Mouse (Mus musculus): ENCODE data around the gene Kcnn4. TPM values are rescaled to one million over a fixed set of nuclear protein-coding genes. Genes with fewer than 3 reads are reported as not detected.

The Kcnn4 gene
- polyA plus RNA-seq, 1 experiment from 2014 or later: 2.0 TPM

- Histone ChIP-seq H3K27me3 (ENCODE audit: control insufficient read depth, insufficient read depth, low read length) (no peaks in the 10 kb centered on the region), H3K4me3 (ENCODE audit: low read depth, low read length) (no peak overlapping the region), H3K9me3 (ENCODE audit: control insufficient read depth, low read length) (no peaks in the 10 kb centered on the region), H3K36me3 (ENCODE audit: control insufficient read depth, insufficient read depth, low read length) (no peaks in the 10 kb centered on the region), H3K9ac (replicated peaks; ENCODE audit: low read depth, low read length) (no peak overlapping the region), H3K4me2 (ENCODE audit: low read depth, low read length) (no peak overlapping the region), H3K4me1 (ENCODE audit: control insufficient read depth, insufficient read depth, low read length) (no peaks in the 10 kb centered on the region), H3K27ac (ENCODE audit: low read depth, low read length) (no peak overlapping the region)
- no peak for ATAC-seq (ENCODE audit: low read depth)
- WGBS: 30% methylated on average over 7 of the region's 7 CpGs
These were observed 6.8 kb upstream of the Kcnn4 start for GRCm38 (mm10) chr7:24363228-24363627.

DNA sequence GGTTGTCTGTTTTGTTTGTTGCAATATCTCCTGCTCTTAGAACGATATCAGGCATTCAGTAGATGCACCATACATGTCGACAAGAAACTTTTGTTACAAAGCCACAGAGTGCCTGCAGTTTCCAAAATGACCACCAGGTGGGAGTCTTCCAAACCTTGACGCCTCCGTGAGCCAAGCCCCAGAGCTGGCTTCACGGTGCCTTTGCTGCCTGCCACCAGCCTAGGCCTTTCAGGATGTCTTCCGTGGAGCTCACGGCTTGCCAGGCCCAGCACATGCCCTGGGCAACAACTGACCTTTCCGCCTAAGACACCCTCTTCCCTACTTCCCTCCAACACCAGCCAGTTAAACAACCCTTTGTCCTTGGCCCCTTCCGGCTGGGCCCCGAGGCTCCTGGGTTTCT is 5.2 kb upstream of the Kcnn4 start:
- Histone ChIP-seq H3K4me1 (ENCODE audit: control insufficient read depth, insufficient read depth, low read length) (no peaks in the 10 kb centered on the region), H3K4me2 (ENCODE audit: low read depth, low read length) (no peak overlapping the region), H3K27me3 (ENCODE audit: control insufficient read depth, insufficient read depth, low read length) (no peaks in the 10 kb centered on the region), H3K27ac (ENCODE audit: low read depth, low read length) (no peak overlapping the region), H3K36me3 (ENCODE audit: control insufficient read depth, insufficient read depth, low read length) (no peaks in the 10 kb centered on the region), H3K9me3 (ENCODE audit: control insufficient read depth, low read length) (no peaks in the 10 kb centered on the region), H3K4me3 (ENCODE audit: low read depth, low read length) (no peak overlapping the region), H3K9ac (replicated peaks; ENCODE audit: low read depth, low read length) (0 out of 2 replicates have a peak overlapping the region, but pooled peaks have one; percentile 7)
- ATAC-seq (ENCODE audit: low read depth): peak; percentile 84
- 25% methylated on average over 10 of the region's 10 CpGs for WGBS

DNA sequence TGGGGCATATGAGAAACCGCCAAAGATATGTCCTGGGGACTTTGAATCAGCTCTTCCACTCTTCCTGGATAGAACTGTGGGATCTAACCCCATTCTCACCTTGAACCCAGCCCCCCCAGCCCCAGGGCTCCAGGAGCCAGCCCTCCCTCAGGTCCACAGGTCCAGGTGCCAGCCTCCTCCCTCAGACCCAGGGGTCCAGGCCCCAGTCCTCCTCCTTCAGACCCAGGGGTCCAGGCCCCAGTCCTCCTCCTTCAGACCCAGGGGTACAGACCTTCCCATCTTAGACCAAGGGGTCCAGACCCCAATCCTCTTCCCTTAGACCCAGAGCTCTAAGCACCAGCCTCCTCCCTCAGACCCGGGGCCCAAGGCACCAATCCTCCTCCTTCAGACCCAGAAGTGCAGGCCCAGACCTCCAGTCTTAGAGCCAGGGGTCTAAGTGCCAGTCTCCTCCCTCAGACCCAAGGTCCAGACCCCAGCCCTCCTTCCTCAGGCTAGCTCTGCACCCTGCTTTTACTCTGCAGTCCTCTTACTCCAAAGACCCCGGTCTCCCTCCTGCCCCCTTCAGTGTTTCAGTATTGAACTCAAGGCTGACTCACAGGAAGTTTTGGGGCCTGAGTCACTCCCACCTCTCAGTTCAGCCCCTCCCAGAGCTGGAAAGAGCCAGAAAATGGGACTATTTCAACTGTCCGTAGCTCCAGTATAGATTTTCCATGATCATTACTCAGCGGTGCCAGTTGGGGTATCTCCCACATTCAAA is 4.6 kb upstream of the Kcnn4 start:
- H3K36me3 ChIP-seq (ENCODE audit: control insufficient read depth, insufficient read depth, low read length): no peaks in the 10 kb centered on the region
- no peak overlapping the region for H3K4me2 ChIP-seq (ENCODE audit: low read depth, low read length)
- H3K4me1 ChIP-seq (ENCODE audit: control insufficient read depth, insufficient read depth, low read length): no peaks in the 10 kb centered on the region
- H3K27me3 ChIP-seq (ENCODE audit: control insufficient read depth, insufficient read depth, low read length): no peaks in the 10 kb centered on the region
- no peaks in the 10 kb centered on the region for H3K9me3 ChIP-seq (ENCODE audit: control insufficient read depth, low read length)
- no peak overlapping the region for H3K27ac ChIP-seq (ENCODE audit: low read depth, low read length)
- no peak overlapping the region for H3K4me3 ChIP-seq (ENCODE audit: low read depth, low read length)
- peak; percentile 36; the same call in 1 of the 2 replicates for ATAC-seq (ENCODE audit: low read depth)
- H3K9ac ChIP-seq (replicated peaks; ENCODE audit: low read depth, low read length): 0 out of 2 replicates have a peak overlapping the region, but pooled peaks have one; percentile 7
- WGBS: 82% methylated on average over 5 of the region's 5 CpGs

- WGBS: 75% methylated on average over 15 of the region's 15 CpGs
- no peaks in the 10 kb centered on the region for H3K27me3 ChIP-seq (ENCODE audit: control insufficient read depth, insufficient read depth, low read length)
- H3K9ac ChIP-seq (replicated peaks; ENCODE audit: low read depth, low read length): no peak overlapping the region
- H3K4me2 ChIP-seq (ENCODE audit: low read depth, low read length): no peak overlapping the region
- H3K27ac ChIP-seq (ENCODE audit: low read depth, low read length): no peak overlapping the region
- H3K9me3 ChIP-seq (ENCODE audit: control insufficient read depth, low read length): no peaks in the 10 kb centered on the region
- no peaks in the 10 kb centered on the region for H3K4me1 ChIP-seq (ENCODE audit: control insufficient read depth, insufficient read depth, low read length)
- no peak overlapping the region for H3K4me3 ChIP-seq (ENCODE audit: low read depth, low read length)
- no peaks in the 10 kb centered on the region for H3K36me3 ChIP-seq (ENCODE audit: control insufficient read depth, insufficient read depth, low read length)
- ATAC-seq (ENCODE audit: low read depth): no peak
These were observed 3.1 kb upstream of the Kcnn4 start for GRCm38 (mm10) chr7:24366716-24367632.

DNA sequence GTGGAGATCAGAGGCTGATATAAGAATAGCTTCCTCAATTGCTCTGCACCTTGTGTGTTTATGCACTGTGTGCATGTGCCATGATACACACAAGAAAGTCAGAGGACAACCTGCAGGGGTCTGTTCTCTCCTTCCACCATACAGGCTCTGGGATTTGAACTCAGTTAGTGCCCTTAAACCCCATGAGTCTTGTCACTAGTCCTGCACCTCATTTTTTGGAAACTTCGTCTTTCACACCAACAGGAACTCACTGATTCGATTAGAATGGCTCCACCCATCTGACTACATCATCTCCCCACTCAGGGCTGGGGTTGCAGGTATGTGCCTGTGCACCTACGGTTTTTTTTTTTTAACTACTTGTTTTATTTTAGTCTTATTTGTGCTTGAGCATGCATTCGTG is 1.8 kb upstream of the Kcnn4 start:
- H3K27ac ChIP-seq (ENCODE audit: low read depth, low read length): no peak overlapping the region
- no peak for ATAC-seq (ENCODE audit: low read depth)
- no peaks in the 10 kb centered on the region for H3K9me3 ChIP-seq (ENCODE audit: control insufficient read depth, low read length)
- no peak overlapping the region for H3K4me3 ChIP-seq (ENCODE audit: low read depth, low read length)
- no peak overlapping the region for H3K4me2 ChIP-seq (ENCODE audit: low read depth, low read length)
- H3K36me3 ChIP-seq (ENCODE audit: control insufficient read depth, insufficient read depth, low read length): no peaks in the 10 kb centered on the region
- H3K9ac ChIP-seq (replicated peaks; ENCODE audit: low read depth, low read length): no peak overlapping the region
- 82% methylated on average over 4 of the region's 4 CpGs for WGBS
- H3K27me3 ChIP-seq (ENCODE audit: control insufficient read depth, insufficient read depth, low read length): no peaks in the 10 kb centered on the region
- no peaks in the 10 kb centered on the region for H3K4me1 ChIP-seq (ENCODE audit: control insufficient read depth, insufficient read depth, low read length)

DNA sequence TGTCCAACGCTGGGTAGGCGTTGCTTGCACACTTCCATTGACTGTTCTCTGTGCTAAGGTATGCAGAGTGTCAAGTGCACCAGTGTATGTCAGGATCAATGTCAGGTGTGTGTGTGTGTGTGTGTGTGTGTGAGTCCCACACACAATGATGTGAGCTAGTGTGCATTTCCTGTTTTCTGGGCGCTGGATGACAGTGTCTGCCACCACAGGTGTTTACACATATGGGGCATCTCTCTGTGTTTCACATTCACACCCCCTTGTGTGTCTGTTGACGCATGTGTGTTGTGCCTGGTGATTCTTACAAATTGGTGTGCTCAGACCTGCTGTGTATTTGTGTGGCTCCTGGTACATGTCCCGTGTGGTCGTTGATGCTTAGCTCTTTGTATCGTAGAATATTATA is 1.1 kb upstream of the Kcnn4 start:
- no peaks in the 10 kb centered on the region for H3K4me1 ChIP-seq (ENCODE audit: control insufficient read depth, insufficient read depth, low read length)
- 90% methylated on average over 7 of the region's 7 CpGs for WGBS

GRCm38 (mm10) chr7:24371012-24371808 is 1.1 kb downstream of the Kcnn4 start:
- Histone ChIP-seq H3K36me3 (ENCODE audit: control insufficient read depth, insufficient read depth, low read length) (no peaks in the 10 kb centered on the region), H3K9me3 (ENCODE audit: control insufficient read depth, low read length) (no peaks in the 10 kb centered on the region), H3K4me3 (ENCODE audit: low read depth, low read length) (no peak overlapping the region), H3K4me2 (ENCODE audit: low read depth, low read length) (no peak overlapping the region; the same call in 1 of the 2 replicates), H3K27me3 (ENCODE audit: control insufficient read depth, insufficient read depth, low read length) (no peaks in the 10 kb centered on the region), H3K27ac (ENCODE audit: low read depth, low read length) (no peak overlapping the region), H3K9ac (replicated peaks; ENCODE audit: low read depth, low read length) (no peak overlapping the region), H3K4me1 (ENCODE audit: control insufficient read depth, insufficient read depth, low read length) (no peaks in the 10 kb centered on the region)
- ATAC-seq (ENCODE audit: low read depth): no peak
- 78% methylated on average over 7 of the region's 7 CpGs for WGBS

More for the DNA sequence above, 1.1 kb upstream of the Kcnn4 start:
- no peaks in the 10 kb centered on the region for H3K9me3 ChIP-seq (ENCODE audit: control insufficient read depth, low read length)
- H3K9ac ChIP-seq (replicated peaks; ENCODE audit: low read depth, low read length): no peak overlapping the region
- ATAC-seq (ENCODE audit: low read depth): no peak
- H3K4me3 ChIP-seq (ENCODE audit: low read depth, low read length): no peak overlapping the region
- no peak overlapping the region for H3K27ac ChIP-seq (ENCODE audit: low read depth, low read length)
- no peaks in the 10 kb centered on the region for H3K27me3 ChIP-seq (ENCODE audit: control insufficient read depth, insufficient read depth, low read length)
- H3K36me3 ChIP-seq (ENCODE audit: control insufficient read depth, insufficient read depth, low read length): no peaks in the 10 kb centered on the region
- H3K4me2 ChIP-seq (ENCODE audit: low read depth, low read length): no peak overlapping the region

DNA sequence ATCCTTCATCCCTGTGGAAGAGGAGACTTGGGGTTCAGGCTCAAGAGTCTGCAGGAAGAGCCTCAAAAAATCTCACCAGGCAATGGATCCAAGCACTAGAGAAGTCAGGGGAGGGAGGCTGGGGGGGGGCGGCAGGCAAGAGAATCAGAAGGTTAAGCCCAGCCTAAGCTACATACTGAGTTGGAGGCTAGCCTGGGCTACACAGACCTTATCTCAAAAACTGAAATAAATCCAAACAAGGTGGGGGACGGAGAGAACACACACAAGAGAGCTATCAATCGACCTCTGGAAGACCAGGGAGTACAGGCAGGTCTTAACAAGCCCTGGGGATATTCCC is 1.7 kb downstream of the Kcnn4 start:
- Histone ChIP-seq H3K4me1 (ENCODE audit: control insufficient read depth, insufficient read depth, low read length) (0 out of 2 replicates have a peak, but pooled peaks cover under 1% of the 10 kb centered on the region), H3K4me3 (ENCODE audit: low read depth, low read length) (no peak overlapping the region), H3K36me3 (ENCODE audit: control insufficient read depth, insufficient read depth, low read length) (no peaks in the 10 kb centered on the region), H3K27me3 (ENCODE audit: control insufficient read depth, insufficient read depth, low read length) (no peaks in the 10 kb centered on the region), H3K9ac (replicated peaks; ENCODE audit: low read depth, low read length) (no peak overlapping the region), H3K27ac (ENCODE audit: low read depth, low read length) (no peak overlapping the region), H3K4me2 (ENCODE audit: low read depth, low read length) (no peak overlapping the region), H3K9me3 (ENCODE audit: control insufficient read depth, low read length) (no peaks in the 10 kb centered on the region)
- ATAC-seq (ENCODE audit: low read depth): no peak
- 69% methylated on average over 3 of the region's 3 CpGs for WGBS
